Mouse (Mus musculus) embryonic fibroblast, embryonic 13.5 days (primary cell): ENCODE data around the gene Wfdc3.

Experiments used
- CTCF ChIP-seq: IDR thresholded peaks from 2 replicates; pipeline ENCODE4 v1.5.1; 2011; ENCODE audit warnings: mild to moderate bottlenecking, control low read depth, low read length, moderate library complexity, borderline replicate concordance; ENCODE audit not compliant: insufficient read depth
- POLR2A ChIP-seq: IDR thresholded peaks from 2 replicates; pipeline ENCODE4 v1.6.1; 2011; ENCODE audit warnings: low read depth, mild to moderate bottlenecking, control low read depth, low read length, moderate library complexity

- TF ChIP-seq CTCF (no peak), POLR2A (no peak)
Measured at GRCm38 (mm10) chr2:164735446-164735845, 10.3 kb downstream of the Wfdc3 start.
